Mouse (Mus musculus): Measurements from ENCODE around the gene Gm20388.

DNA sequence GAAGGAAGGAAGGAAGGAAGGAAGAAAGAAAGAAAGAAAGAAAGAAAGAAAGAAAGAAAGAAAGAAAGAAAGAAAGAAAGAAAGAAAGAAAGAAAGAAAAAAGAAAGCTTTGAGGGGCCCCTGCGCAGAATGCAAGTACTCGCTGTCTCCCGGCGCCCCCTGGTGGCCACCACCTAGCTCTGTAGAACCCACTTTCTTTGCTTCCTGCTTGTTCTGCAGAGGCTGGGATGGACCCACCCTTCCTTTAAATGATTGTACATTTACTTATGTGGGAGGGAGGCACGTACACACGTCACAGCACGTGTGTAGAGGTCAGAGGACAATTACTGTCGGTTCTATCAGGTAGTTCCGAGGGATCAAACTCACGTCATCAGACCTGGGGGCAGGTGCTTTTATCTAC, 167.4 kb downstream of the Gm20388 start:
- TF ChIP-seq POLR2A (IDR thresholded peaks at IDR 0.05; ENCODE audit: borderline replicate concordance, extremely low read depth, insufficient read depth, insufficient read length, poor library complexity, severe bottlenecking) (no peak), CTCF (IDR thresholded peaks at IDR 0.05; ENCODE audit: borderline replicate concordance, extremely low read depth, insufficient read depth, insufficient read length) (peak; percentile 89)

Measured in brain, embryonic 14.5 days (tissue).